Mouse (Mus musculus): Measurements from ENCODE around the gene Tbata. TPM values are rescaled to one million over a fixed set of nuclear protein-coding genes. Genes with fewer than 3 reads are reported as not detected.

Gene Tbata
- polyA plus RNA-seq, 1 experiment from 2014 or later = not detected

GRCm38 (mm10) chr10:61195718-61196291 lies 24.1 kb downstream of the Tbata start:
- Histone ChIP-seq H3K36me3 (ENCODE audit: control insufficient read depth, insufficient read depth) (no peaks in the 10 kb centered on the region), H3K4me1 (ENCODE audit: control insufficient read depth, low read depth, low read length) (no peaks in the 10 kb centered on the region; the same call in none of the 2 replicates), H3K9ac (ENCODE audit: low read depth, low read length) (no peak overlapping the region), H3K4me3 (ENCODE audit: low read depth, low read length) (no peak overlapping the region), H3K4me2 (ENCODE audit: low read depth, low read length) (no peak overlapping the region), H3K9me3 (replicated peaks; ENCODE audit: control insufficient read depth, low read length) (no peaks in the 10 kb centered on the region), H3K27ac (ENCODE audit: low read length) (no peak overlapping the region), H3K27me3 (ENCODE audit: control insufficient read depth, insufficient read depth, low read depth, low read length) (no peaks in the 10 kb centered on the region)
- no peak for ATAC-seq (ENCODE audit: low read depth)
- 59% methylated on average over 5 of the region's 5 CpGs for WGBS (ENCODE audit: insufficient replicate concordance)

- H3K27me3 ChIP-seq (ENCODE audit: control insufficient read depth, insufficient read depth, low read depth, low read length) = no peaks in the 10 kb centered on the region
- H3K9ac ChIP-seq (ENCODE audit: low read depth, low read length) = no peak overlapping the region
- no peak overlapping the region for H3K4me2 ChIP-seq (ENCODE audit: low read depth, low read length)
- H3K36me3 ChIP-seq (ENCODE audit: control insufficient read depth, insufficient read depth) = no peaks in the 10 kb centered on the region
- no peaks in the 10 kb centered on the region; the same call in none of the 2 replicates for H3K4me1 ChIP-seq (ENCODE audit: control insufficient read depth, low read depth, low read length)
- H3K27ac ChIP-seq (ENCODE audit: low read length) = no peak overlapping the region
- H3K4me3 ChIP-seq (ENCODE audit: low read depth, low read length) = no peak overlapping the region
- 22% methylated on average over 11 of the region's 11 CpGs for WGBS (ENCODE audit: insufficient replicate concordance)
- no peaks in the 10 kb centered on the region for H3K9me3 ChIP-seq (replicated peaks; ENCODE audit: control insufficient read depth, low read length)
- ATAC-seq (ENCODE audit: low read depth) = peak; percentile 50; the same call in 1 of the 2 replicates
These were observed 27.9 kb downstream of the Tbata start for GRCm38 (mm10) chr10:61199566-61200213.

- Histone ChIP-seq H3K27me3 (ENCODE audit: control insufficient read depth, insufficient read depth, low read depth, low read length) (no peaks in the 10 kb centered on the region), H3K27ac (ENCODE audit: low read length) (no peak overlapping the region), H3K36me3 (ENCODE audit: control insufficient read depth, insufficient read depth) (no peaks in the 10 kb centered on the region), H3K9ac (ENCODE audit: low read depth, low read length) (no peak overlapping the region), H3K9me3 (replicated peaks; ENCODE audit: control insufficient read depth, low read length) (no peaks in the 10 kb centered on the region), H3K4me2 (ENCODE audit: low read depth, low read length) (no peak overlapping the region), H3K4me1 (ENCODE audit: control insufficient read depth, low read depth, low read length) (no peaks in the 10 kb centered on the region; the same call in none of the 2 replicates), H3K4me3 (ENCODE audit: low read depth, low read length) (no peak overlapping the region)
- ATAC-seq (ENCODE audit: low read depth) = no peak
- WGBS (ENCODE audit: insufficient replicate concordance) = 59% methylated on average over 7 of the region's 7 CpGs
These were observed 28.6 kb downstream of the Tbata start for GRCm38 (mm10) chr10:61200232-61200820.

GRCm38 (mm10) chr10:61200998-61201397 lies 29.2 kb downstream of the Tbata start:
- Histone ChIP-seq H3K4me1 (ENCODE audit: control insufficient read depth, low read depth, low read length) (no peaks in the 10 kb centered on the region; the same call in none of the 2 replicates), H3K9ac (ENCODE audit: low read depth, low read length) (no peak overlapping the region), H3K9me3 (replicated peaks; ENCODE audit: control insufficient read depth, low read length) (no peaks in the 10 kb centered on the region), H3K27ac (ENCODE audit: low read length) (no peak overlapping the region), H3K4me2 (ENCODE audit: low read depth, low read length) (no peak overlapping the region), H3K36me3 (ENCODE audit: control insufficient read depth, insufficient read depth) (no peaks in the 10 kb centered on the region), H3K27me3 (ENCODE audit: control insufficient read depth, insufficient read depth, low read depth, low read length) (no peaks in the 10 kb centered on the region), H3K4me3 (ENCODE audit: low read depth, low read length) (no peak overlapping the region)
- WGBS (ENCODE audit: insufficient replicate concordance) = 57% methylated on average over 9 of the region's 9 CpGs
- ATAC-seq (ENCODE audit: low read depth) = no peak

GRCm38 (mm10) chr10:61201596-61202318 lies 30.0 kb downstream of the Tbata start:
- no peaks in the 10 kb centered on the region for H3K27me3 ChIP-seq (ENCODE audit: control insufficient read depth, insufficient read depth, low read depth, low read length)
- 55% methylated on average over 12 of the region's 12 CpGs for WGBS (ENCODE audit: insufficient replicate concordance)
- no peaks in the 10 kb centered on the region for H3K9me3 ChIP-seq (replicated peaks; ENCODE audit: control insufficient read depth, low read length)

GRCm38 (mm10) chr10:61203930-61204329 lies 32.2 kb downstream of the Tbata start:
- H3K27ac ChIP-seq (ENCODE audit: low read length) = no peak overlapping the region
- H3K27me3 ChIP-seq (ENCODE audit: control insufficient read depth, insufficient read depth, low read depth, low read length) = no peaks in the 10 kb centered on the region
- no peak overlapping the region for H3K9ac ChIP-seq (ENCODE audit: low read depth, low read length)
- no peak for ATAC-seq (ENCODE audit: low read depth)
- no peaks in the 10 kb centered on the region; the same call in none of the 2 replicates for H3K4me1 ChIP-seq (ENCODE audit: control insufficient read depth, low read depth, low read length)
- no peaks in the 10 kb centered on the region for H3K9me3 ChIP-seq (replicated peaks; ENCODE audit: control insufficient read depth, low read length)
- no peaks in the 10 kb centered on the region for H3K36me3 ChIP-seq (ENCODE audit: control insufficient read depth, insufficient read depth)
- H3K4me2 ChIP-seq (ENCODE audit: low read depth, low read length) = no peak overlapping the region
- no peak overlapping the region for H3K4me3 ChIP-seq (ENCODE audit: low read depth, low read length)
- 31% methylated on average over 3 of the region's 3 CpGs for WGBS (ENCODE audit: insufficient replicate concordance)

More at GRCm38 (mm10) chr10:61201596-61202318, 30.0 kb downstream of the Tbata start:
- ATAC-seq (ENCODE audit: low read depth) = no peak
- no peak overlapping the region for H3K9ac ChIP-seq (ENCODE audit: low read depth, low read length)
- H3K4me3 ChIP-seq (ENCODE audit: low read depth, low read length) = no peak overlapping the region
- no peak overlapping the region for H3K4me2 ChIP-seq (ENCODE audit: low read depth, low read length)
- no peaks in the 10 kb centered on the region; the same call in none of the 2 replicates for H3K4me1 ChIP-seq (ENCODE audit: control insufficient read depth, low read depth, low read length)
- H3K36me3 ChIP-seq (ENCODE audit: control insufficient read depth, insufficient read depth) = no peaks in the 10 kb centered on the region
- H3K27ac ChIP-seq (ENCODE audit: low read length) = no peak overlapping the region

GRCm38 (mm10) chr10:61208114-61208684 lies 36.4 kb downstream of the Tbata start:
- no peak for ATAC-seq (ENCODE audit: low read depth)
- H3K4me1 ChIP-seq (ENCODE audit: control insufficient read depth, low read depth, low read length) = no peaks in the 10 kb centered on the region; the same call in 1 of the 2 replicates
- no peaks in the 10 kb centered on the region for H3K27me3 ChIP-seq (ENCODE audit: control insufficient read depth, insufficient read depth, low read depth, low read length)
- H3K9ac ChIP-seq (ENCODE audit: low read depth, low read length) = no peak overlapping the region
- no peaks in the 10 kb centered on the region for H3K9me3 ChIP-seq (replicated peaks; ENCODE audit: control insufficient read depth, low read length)
- H3K27ac ChIP-seq (ENCODE audit: low read length) = no peak overlapping the region
- 54% methylated on average over 9 of the region's 9 CpGs for WGBS (ENCODE audit: insufficient replicate concordance)
- no peak overlapping the region for H3K4me3 ChIP-seq (ENCODE audit: low read depth, low read length)
- no peaks in the 10 kb centered on the region for H3K36me3 ChIP-seq (ENCODE audit: control insufficient read depth, insufficient read depth)
- no peak overlapping the region for H3K4me2 ChIP-seq (ENCODE audit: low read depth, low read length)

GRCm38 (mm10) chr10:61211105-61211504 lies 39.4 kb downstream of the Tbata start:
- Histone ChIP-seq H3K27me3 (ENCODE audit: control insufficient read depth, insufficient read depth, low read depth, low read length) (no peaks in the 10 kb centered on the region), H3K4me3 (ENCODE audit: low read depth, low read length) (no peak overlapping the region), H3K36me3 (ENCODE audit: control insufficient read depth, insufficient read depth) (no peaks in the 10 kb centered on the region), H3K4me1 (ENCODE audit: control insufficient read depth, low read depth, low read length) (no peaks in the 10 kb centered on the region; the same call in 1 of the 2 replicates), H3K9ac (ENCODE audit: low read depth, low read length) (no peak overlapping the region), H3K9me3 (replicated peaks; ENCODE audit: control insufficient read depth, low read length) (no peaks in the 10 kb centered on the region; the same call in 1 of the 2 replicates), H3K27ac (ENCODE audit: low read length) (no peak overlapping the region), H3K4me2 (ENCODE audit: low read depth, low read length) (no peak overlapping the region)
- 58% methylated on average over 4 of the region's 4 CpGs for WGBS (ENCODE audit: insufficient replicate concordance)
- ATAC-seq (ENCODE audit: low read depth) = no peak
